Mouse (Mus musculus): ENCODE data around the gene Cftr. TPM values are rescaled to one million over a fixed set of nuclear protein-coding genes. Genes with fewer than 3 reads are reported as not detected.

The Cftr gene
- total RNA-seq, 2 experiments from 2014 or later: 0.18 to 0.34 TPM

DNA sequence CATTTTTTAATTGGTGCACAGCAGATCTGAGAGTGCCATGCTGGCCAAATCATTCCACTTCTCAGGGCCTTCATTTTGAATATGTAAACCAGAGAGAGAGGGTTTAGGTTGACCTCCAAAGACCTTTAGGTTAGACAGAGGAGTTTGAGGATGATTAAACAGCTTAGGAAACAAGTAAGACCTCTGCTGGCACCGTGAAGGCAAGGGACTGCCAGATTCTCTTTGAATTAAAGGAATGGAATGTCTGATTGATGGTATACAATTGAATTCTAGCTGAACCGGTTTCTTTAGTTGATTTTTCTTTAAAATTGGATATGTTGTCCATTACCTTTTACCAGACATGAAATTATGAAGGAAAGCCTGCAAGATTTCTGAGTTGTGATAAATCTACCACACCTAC lies 140.5 kb downstream of the Cftr start:
- DNase-seq (ENCODE audit: low spot score): no peak
- intact Hi-C loops (cut with DNase I): no loop called here

DNA sequence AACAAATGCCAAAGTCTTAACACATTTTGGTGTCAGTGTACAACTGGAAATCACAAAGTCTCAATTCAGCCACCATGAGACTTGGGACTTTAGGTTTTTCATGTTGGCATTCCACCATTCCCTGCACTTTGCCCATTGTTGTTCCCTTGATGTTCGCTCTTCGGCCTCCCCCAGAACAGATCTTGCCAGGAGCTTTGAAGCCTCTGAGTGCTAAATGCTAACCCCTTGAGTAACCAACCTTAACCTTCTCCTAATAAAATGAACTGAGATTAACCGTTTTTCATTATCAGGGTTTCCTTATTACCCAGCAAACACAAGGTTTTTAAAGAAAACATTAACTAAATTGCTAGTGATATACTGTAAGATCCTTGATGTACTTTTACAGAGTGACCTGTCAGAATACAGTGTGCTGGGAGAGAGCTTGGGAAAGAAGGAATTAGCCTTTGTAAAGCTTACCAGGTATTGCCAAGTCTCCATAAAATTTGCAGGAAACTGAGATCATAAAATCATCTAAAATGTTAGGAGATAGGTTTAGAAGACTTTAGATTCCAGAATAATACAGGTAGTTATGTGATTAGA lies 144.0 kb downstream of the Cftr start:
- intact Hi-C loops (cut with DNase I): no loop called here
- no peak for DNase-seq (ENCODE audit: low spot score)

DNA sequence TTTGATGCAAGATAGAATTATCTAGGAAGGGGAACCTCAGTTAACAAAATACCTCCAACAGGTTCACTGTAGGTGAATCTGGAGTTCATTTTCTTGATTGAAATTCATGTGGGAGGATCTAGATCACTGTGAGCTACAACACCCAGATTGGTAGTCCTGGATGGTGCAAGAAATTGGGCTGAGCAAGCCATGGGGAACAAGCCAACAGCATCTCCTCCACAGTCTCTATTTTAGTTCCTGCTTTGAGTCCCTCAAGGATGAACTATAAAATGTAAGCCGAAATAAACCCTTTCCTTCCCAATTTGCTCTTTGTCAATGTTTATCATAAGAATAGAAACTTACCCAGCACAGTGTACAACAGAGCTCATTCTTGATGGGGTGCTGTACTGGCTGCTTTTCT lies 152.5 kb downstream of the Cftr start:
- intact Hi-C loops (cut with DNase I): no loop called here
- DNase-seq (ENCODE audit: low spot score): no peak

DNA sequence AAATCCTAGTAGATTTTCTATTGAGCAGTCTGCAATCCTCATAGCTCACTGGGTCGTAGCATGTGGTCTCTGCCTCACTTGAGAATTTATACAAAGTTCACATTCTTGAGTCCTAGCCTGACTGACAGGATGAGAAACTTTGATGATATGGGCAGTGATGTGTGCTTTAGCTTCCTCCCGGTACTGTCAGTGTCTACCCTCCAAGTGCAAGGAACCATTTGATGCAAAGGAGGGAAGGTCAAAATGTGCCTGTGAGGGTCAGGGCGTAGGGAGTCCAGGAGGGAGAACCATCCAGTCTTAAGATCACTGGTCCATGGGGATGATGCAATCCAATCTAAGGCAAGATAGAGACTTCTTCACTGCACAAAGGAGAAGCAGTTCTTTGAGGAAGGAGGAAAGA lies 164.9 kb downstream of the Cftr start:
- no peak for DNase-seq (ENCODE audit: low spot score)
- intact Hi-C loops (cut with DNase I): no loop called here

DNA sequence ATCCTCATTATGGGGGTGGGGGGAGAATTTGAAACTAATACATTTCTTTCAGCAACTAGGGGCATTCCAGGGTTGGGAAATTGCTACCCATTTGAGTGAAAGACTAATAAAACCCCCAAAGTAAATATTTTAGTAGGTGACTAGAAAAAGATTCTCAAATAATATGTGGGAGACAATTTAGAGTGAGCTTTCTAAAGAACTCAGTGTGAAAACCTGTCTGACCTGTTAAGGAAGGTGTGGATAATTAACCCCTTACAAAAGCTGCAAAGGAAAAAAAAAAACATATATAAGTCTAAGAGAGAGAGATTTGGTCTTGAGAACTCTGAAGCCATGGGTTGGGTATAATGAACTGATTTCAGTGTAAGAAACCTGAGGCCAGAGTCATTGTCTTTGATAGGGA lies 167.8 kb downstream of the Cftr start:
- intact Hi-C loops (cut with DNase I): no loop called here
- no peak for DNase-seq (ENCODE audit: low spot score)

DNA sequence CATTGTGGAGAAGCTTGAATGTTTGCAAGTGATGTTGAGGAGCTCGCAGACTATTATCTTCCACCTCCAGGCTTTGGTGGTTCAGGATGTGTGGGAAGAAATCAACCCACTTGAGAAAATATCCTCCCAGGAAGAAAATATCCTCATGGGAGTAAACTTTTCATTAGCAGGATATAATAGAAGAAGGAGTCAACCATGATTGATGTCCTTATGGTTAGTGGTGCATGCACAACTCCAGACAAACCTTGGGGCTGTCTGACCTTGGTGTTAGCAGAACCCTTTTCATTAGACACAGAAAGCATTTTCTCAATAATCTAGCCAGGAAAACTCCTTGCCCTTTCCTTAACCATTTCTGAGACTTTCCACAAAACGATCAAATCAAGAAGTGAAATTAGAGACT lies 173.8 kb downstream of the Cftr start:
- no peak for DNase-seq (ENCODE audit: low spot score)
- intact Hi-C loops (cut with DNase I): no loop called here

DNA sequence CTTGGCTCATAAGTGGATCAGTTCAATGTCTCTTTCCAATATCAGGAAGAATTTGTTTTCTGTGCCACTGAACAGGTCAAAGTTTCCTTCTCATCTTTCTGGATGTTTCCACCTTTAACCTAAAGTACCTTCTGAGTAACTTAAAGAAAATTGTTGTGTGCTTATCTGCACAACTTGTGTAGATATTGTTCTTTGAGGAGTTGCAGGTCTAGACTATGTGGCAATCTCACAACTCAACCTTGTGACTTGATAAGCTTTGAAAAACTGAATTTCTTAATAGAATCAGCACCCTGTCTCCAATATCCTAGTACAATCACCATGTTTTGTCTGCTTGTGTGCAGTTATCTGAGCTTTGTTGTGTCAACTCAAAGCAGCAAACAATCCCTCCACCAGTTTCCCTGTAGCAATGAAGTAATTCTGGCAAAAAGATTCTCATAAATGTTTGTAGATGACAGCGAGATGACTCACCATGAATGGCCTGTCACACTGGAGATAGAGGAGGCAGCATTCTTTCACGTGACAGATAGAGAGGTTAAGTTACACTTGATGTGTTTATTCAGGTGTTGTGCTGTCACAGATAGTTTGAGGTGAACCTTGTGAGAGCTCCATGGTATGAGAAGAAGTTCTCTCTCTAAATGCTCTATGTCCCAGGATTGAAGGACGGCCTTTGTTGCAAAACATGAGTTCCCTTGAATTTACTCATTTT lies 178.8 kb downstream of the Cftr start:
- DNase-seq (ENCODE audit: low spot score): no peak
- intact Hi-C loops (cut with DNase I): no loop called here

DNA sequence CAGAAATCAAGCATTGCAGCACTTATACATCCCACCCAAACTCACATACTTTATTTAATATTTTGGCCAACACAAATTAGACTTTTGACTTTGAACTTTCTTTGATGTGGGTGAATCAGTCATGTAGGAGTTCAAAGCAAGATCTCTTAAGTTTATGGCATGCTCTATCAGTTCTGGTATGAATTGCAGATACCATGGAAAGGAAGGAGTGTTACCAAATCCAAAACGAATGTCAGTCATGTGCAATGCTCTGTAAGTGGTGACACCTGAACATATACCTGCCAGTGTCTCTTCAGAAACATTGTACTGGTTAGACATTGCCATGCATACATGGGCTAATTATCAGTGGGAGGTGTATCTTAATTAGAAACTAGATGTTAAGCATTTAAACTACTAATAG lies 189.7 kb downstream of the Cftr start:
- no peak for DNase-seq (ENCODE audit: low spot score)
- intact Hi-C loops (cut with DNase I): no loop called here

DNA sequence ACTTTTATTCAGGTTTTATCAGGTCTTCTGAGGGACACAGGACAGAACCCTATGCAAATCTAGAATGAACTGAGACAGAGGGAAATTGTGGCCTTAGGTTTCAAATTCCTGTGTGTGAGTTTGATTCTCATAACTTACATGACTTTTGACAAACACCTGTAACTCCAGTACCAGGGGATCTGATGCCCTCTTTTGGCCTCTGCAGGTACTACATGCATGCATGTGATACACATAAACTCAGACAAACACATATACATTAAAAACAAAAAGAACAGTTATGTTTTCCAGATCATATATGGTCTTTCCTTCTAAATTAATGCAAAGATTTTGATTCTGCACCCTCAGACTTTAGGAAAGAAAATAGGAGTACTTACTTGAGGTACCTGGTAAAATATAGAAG lies 190.5 kb downstream of the Cftr start:
- no peak for DNase-seq (ENCODE audit: low spot score)
- intact Hi-C loops (cut with DNase I): no loop called here

DNA sequence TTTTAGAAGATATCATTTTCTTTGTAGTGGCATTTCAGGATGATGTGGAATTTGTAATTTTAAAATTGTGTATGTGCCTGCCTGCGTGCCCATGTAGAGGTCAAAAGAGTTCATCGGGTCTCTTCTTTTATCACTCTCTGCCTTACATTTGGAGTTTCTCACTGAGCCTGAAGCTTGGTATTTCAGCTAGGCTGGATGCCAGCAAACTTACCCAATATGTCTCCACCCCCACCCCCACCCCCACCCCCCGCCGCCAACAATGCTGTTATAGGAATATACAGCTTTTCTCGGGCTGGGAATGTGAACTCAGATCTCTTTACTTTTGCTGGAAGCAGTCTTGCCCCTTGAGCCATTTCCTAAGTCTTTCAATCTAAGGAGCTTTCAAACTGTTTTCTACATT lies 191.7 kb downstream of the Cftr start:
- DNase-seq (ENCODE audit: low spot score): no peak
- intact Hi-C loops (cut with DNase I): no loop called here

DNA sequence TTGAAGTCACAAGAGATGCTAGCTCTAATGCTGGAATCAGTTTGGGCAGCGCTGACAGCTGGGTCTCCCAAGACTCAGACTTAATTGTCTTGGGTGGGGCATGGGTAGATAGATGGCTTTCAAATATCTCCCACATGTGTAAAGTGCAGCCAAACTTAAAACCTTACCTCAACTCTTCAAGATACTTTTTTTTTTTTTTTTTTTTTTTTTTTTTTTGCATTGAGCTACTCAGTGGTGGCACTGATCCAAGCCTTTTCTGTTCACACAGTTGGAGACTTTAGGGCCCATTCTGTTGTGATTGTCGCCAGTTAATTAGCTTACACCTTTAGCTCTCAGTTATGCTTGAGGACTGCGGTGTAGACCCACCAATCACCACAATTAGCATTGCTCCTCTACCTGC lies 198.6 kb downstream of the Cftr start:
- intact Hi-C loops (cut with DNase I): no loop called here
- DNase-seq (ENCODE audit: low spot score): no peak

DNA sequence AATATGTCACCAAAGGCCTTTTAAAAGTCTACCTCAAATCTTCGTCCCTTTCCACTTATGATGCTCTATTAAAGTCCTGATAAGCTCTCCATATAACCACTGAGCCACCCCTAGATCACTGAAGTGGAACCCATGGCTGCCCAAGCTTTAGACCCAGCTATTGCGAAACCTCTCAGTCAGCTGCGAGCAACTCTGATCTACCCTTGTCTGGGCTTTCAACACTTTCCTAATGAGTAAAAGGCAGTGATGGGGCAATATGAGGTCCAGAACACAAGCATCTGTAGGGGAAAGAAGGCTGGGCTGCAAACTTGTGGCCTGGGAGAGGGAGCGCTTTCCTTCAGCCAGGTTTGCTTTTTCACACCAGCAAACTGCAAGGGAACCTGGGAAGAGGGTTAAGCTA lies 199.2 kb downstream of the Cftr start:
- no peak for DNase-seq (ENCODE audit: low spot score)
- intact Hi-C loops (cut with DNase I): no loop called here

Other genes starting within 250 kb of the Cftr start
- 1 to 10 TPM in 1 of 2 experiments, under 1 TPM in 1; 0.75 to 1.2 TPM for gene Wnt2, start 140.1 kb upstream of the Cftr start, total RNA-seq (2021)
- gene Asz1, start 61.6 kb upstream of the Cftr start, total RNA-seq (2021): not detected

Measured in heart, postnatal 25 days (tissue).